Mouse (Mus musculus) liver (tissue): Measurements from ENCODE around the gene Rptn.
"Not testable (repeated sequence)": the region's sequence is repeated elsewhere in the genome, so short reads cannot be mapped to it uniquely, and the experiment has no call there.

ENCODE experiments used
- DNase-seq: peaks from one replicate; pipeline ENCODE4 v3.0.0-alpha.2; 2020; ENCODE audit warnings: mixed read lengths

The Rptn gene

DNA sequence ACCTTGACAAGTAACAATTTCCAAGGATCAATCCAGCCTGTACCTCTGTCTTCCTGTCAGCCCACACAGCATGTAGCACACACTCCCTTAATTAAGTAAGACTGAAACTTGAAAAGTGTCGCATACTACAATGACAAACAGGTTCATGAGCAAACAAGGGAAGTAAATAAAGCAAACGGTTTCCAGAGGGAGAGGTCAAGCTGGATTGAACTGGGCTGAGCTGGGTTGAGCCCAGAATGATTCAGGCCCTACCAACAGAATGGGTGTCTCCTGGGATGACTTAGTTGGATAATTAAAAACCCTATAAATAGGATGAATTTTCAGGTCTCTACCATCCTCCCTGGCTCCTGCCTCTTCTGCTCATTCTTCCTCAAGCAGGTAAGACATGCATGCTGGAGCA is at the start of gene Rptn:
Rptn (plus strand) TSS at position 334 of the 400 bp plus-strand sequence.
- DNase-seq: no peak

- no peak for DNase-seq
These were observed 46.6 kb upstream of the Rptn start for GRCm38 (mm10) chr3:93346896-93347295.

DNA sequence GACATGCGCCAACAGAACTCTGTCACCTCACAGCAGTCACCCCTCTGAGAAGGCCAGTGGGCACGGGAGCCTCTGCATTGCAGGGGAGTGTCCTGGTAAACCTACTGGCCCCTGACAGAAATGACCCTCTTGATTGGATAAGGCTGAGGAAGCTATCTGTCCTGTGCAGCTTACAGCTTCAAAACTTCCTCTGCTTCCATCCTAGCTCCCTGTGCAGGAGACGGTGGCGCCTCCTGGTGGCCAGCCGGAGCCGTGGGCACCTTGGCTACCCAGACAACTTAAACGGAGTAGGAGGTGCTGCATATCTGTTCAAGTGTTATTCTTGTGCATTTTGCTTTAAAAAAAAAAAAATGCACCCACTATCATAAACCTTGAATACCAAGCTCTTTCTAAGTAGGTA is 33.5 kb upstream of the Rptn start:
- peak; percentile 59 for DNase-seq

- no peak for DNase-seq
These were observed 31.4 kb upstream of the Rptn start for GRCm38 (mm10) chr3:93361933-93362574.

GRCm38 (mm10) chr3:93366966-93367575 is 26.4 kb upstream of the Rptn start:
- no peak for DNase-seq

- no peak for DNase-seq
These were observed 25.3 kb upstream of the Rptn start for GRCm38 (mm10) chr3:93368171-93368570.

DNA sequence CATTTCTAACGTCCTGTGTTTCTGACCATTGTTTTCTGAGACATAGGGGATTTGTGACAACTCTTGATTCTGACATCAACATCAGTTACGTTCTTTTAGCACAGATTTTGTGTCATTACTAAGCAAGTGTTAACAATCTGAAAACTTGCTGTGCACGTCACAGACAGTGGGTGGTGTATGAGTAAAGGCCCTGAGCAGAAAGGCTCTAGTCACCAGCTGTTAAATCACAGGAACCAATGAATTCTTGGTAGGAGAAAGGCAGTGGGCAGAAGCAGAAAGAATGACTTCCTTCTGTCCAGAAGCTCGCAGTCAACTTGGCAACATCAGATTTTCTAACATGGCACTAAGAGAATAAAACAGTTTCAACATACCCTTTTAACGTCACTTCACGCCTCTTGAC is 20.1 kb upstream of the Rptn start:
- no peak for DNase-seq

- no peak for DNase-seq
These were observed 18.3 kb upstream of the Rptn start for GRCm38 (mm10) chr3:93375196-93375595.

- DNase-seq: no peak
These were observed 17.9 kb upstream of the Rptn start for GRCm38 (mm10) chr3:93375601-93376000.

GRCm38 (mm10) chr3:93378146-93378545 is 15.4 kb upstream of the Rptn start:
- no peak for DNase-seq

DNA sequence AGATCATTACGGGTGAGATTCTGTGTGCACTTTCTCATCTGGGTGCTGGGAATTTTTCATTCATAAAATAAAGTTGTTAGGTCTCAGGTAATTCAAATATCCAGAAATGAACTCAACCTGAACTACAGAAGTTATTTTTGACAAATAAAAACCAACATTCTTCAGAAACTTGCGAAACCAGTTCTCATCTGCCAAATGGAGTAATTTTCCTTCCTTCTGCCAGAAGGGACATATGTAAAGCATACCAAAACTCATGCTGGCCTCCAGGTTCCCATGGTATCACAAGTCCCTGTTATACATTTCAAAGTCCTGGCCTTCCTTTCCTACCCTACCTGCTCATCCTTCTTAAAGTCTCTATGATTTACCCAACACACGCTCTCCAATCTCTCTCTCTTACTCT is 10.4 kb downstream of the Rptn start:
- DNase-seq: no peak

- peak; percentile 6 for DNase-seq
These were observed 13.5 kb downstream of the Rptn start for GRCm38 (mm10) chr3:93406992-93407391.

DNA sequence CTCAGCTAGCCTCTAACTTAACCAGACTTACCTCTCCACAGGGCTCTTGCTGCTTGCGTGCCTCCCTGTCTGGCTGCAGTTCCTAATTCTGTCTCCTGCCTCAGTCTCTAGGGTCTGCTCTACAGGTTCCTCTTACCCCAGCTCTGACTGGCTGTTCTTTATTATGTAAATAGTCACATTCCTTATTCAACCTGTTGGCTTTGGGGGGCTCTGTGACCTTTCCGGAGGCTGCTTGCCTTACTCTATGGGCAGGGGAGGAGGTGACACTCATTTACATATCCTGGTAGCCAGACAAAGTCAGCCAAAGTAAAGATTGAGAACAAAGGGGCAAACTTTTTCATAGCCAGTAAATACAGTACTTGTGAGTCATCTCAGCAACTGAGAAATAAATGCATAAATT is 18.4 kb downstream of the Rptn start:
- DNase-seq: no peak

DNA sequence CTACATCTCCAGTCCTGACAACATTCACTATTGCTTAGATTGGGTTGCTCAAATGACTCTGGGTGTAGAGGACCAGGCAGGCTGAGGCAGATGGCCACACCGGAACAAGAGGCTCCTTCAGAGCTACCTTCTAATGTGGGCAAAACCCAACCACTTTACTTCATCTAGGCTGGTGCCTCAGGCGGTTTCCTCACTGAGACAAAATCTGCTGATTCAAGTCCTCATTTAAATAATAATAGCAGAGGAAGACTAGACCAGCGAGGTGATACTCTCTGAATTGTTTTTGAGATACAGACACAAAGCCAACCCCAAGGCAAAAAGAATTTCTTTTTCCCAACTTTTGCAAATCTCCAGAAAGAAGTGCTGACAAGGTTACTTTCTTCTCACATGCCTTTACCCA is 38.2 kb downstream of the Rptn start:
- DNase-seq: no peak

DNA sequence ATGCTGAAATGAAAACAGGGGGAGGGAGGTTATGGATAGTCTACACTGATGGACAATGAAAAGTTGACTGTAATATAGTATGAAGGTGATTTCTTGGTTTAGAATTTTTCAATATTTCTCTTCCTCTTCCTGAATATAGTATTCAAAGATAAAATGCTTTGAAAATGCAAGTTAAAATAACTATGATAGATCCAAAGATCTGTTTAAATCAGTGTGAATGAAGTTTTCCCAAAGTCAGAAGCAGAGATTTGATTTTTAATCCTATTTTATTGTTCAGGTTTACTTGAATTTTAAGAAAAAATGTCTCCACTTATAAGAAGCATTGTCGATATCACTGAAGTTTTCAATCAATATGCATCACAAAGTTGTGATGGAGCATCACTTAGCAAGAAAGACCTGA is 48.5 kb downstream of the Rptn start, which contains the start of gene Tchh:
Tchh (plus strand) TSS at position 301 of the 400 bp plus-strand sequence.
- DNase-seq: no peak

- DNase-seq: peak; percentile 10
These were observed 50.1 kb downstream of the Rptn start for GRCm38 (mm10) chr3:93443501-93444101.

DNA sequence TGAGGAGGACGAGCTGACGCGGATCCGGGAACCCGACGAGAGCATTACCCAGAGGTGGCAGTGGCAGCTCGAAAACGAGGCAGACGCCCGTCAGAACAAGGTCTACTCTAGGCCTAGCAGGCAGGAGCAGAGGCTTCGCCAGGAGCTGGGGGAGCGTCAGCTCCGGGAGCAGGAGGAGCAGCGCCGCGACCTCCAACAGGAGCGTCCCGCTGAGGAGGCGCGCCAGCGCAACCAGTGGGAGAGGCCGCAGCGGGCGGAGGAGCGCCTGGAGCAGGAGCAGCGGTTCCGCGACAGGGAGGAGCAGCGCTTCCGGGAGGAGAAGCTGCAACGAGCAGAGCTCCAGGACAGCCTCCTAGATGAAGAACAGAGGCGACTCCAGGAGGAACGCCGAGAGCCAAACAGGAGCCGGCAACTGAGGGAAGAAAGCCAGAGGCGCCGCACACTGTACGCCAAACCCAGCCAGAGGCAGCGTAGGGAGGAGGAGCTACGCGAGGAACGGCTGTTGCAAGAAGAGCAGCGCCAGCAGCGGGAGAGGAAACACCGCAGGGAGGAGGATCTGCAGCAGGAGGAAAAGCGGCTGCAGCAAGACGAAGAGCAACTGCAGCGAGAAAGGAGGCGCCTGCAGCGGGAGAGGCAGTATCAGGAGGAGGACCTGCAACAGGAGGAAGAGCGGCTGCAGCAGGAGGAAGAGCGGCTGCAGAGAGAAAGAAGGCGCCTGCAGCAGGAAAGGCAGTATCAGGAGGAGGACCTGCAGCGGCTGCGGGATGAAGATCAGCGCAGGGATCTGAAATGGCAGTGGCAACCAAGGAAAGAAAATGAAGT is 51.1 kb downstream of the Rptn start:
- peak; percentile 59 for DNase-seq

DNA sequence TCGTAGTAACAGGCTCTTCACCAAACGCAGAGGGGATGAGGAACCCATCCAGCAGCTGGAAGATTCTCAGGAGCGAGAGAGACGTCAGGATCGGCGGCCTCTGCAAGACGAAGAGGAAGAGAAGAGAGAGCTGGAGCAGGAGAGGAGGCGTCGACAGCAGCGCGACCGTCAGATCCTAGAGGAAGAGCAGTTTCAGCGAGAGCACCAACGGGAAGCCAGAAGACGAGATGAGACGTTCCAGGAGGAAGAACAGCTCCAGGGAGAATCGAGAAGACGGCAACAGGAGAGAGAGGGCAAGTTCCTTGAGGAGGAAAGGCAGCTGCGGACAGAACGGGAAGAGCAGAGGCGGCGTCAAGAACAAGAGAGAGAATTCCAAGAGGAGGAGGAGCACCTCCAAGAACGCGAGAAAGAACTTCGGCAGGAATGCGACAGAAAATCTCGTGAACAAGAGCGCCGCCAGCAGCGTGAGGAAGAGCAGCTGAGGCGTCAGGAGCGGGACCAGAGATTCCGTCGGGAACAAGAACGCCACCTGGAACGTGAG is 51.7 kb downstream of the Rptn start:
- peak; percentile 12 for DNase-seq

DNA sequence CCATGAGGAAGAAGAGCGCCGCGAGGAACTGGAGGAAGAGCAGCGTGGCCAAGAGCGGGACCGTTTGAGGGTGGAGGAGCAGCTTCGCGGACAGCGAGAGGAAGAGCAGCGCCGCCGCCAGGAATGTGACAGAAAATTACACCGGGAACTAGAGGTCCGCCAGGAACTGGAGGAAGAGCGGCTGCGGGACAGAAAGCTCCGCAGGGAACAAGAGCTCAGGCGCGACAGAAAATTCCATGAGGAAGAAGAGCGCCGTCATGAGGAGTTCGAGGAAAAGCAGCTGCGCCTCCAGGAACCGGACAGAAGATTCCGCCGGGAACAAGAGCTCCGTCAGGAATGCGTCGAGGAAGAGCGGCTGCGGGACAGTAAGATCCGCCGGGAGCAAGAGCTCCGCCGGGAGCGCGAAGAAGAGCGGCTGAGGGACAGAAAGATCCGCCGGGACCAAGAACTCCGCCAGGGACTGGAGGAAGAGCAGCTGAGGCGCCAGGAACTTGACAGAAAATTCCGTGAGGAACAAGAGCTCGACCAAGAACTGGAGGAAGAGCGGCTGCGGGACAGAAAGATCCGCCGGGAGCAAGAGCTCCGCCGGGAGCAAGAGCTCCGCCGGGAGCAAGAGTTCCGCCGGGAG is 52.7 kb downstream of the Rptn start:
- peak; percentile 25 for DNase-seq

DNA sequence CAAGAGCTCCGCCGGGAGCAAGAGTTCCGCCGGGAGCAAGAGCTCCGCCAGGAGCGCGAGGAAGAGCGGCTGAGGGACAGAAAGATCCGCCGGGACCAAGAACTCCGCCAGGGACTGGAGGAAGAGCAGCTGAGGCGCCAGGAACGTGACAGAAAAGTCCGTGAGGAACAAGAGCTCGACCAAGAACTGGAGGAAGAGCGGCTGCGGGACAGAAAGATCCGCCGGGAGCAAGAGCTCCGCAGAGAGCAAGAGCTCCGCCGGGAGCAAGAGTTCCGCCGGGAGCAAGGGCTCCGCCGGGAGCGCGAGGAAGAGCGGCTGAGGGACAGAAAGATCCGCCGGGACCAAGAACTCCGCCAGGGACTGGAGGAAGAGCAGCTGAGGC is 53.2 kb downstream of the Rptn start:
- DNase-seq: not testable (repeated sequence)

- DNase-seq: peak; percentile 55
These were observed 53.8 kb downstream of the Rptn start for GRCm38 (mm10) chr3:93447138-93447841.
